Mouse (Mus musculus) neural tube, embryonic 13.5 days (tissue): ENCODE measurements around the gene Acss2. TPM values are rescaled to one million over a fixed set of nuclear protein-coding genes. Genes with fewer than 3 reads are reported as not detected.

ENCODE experiments used
- ATAC-seq: fragments of 200-750 bp; cut with Nextera tagmentation; 2 replicates; pipeline ENCODE4 v1.8.0; 2017; ENCODE audit warnings: low read depth, mild to moderate bottlenecking, moderate TSS enrichment, moderate library complexity
- H3K27ac ChIP-seq: fragments of 300-500 bp; sonication (generic); replicated peaks from 2 replicates; pipeline ENCODE4 v1.5.1; 2015; ENCODE audit warnings: moderate library complexity, mild to moderate bottlenecking, inconsistent platforms
- H3K27me3 ChIP-seq: fragments of 300-500 bp; sonication (generic); 2 replicates; pipeline ENCODE4 v1.6.1; 2015; ENCODE audit warnings: mild to moderate bottlenecking, inconsistent platforms
- H3K36me3 ChIP-seq: fragments of 300-500 bp; sonication (generic); 2 replicates; pipeline ENCODE4 v1.6.1; 2015; ENCODE audit warnings: mild to moderate bottlenecking, inconsistent platforms
- H3K4me1 ChIP-seq: fragments of 300-500 bp; sonication (generic); replicated peaks from 2 replicates; pipeline ENCODE4 v1.6.1; 2015; ENCODE audit warnings: inconsistent platforms
- H3K4me2 ChIP-seq: fragments of 300-500 bp; sonication (generic); 2 replicates; pipeline ENCODE4 v1.6.1; 2015; ENCODE audit warnings: inconsistent platforms, mild to moderate bottlenecking, moderate library complexity
- H3K4me3 ChIP-seq: fragments of 300-500 bp; sonication (generic); 2 replicates; pipeline ENCODE4 v1.5.1; 2015; ENCODE audit warnings: mild to moderate bottlenecking, inconsistent platforms
- H3K9ac ChIP-seq: fragments of 300-500 bp; sonication (generic); 2 replicates; pipeline ENCODE4 v1.6.1; 2015; ENCODE audit warnings: moderate library complexity, mild to moderate bottlenecking, inconsistent platforms
- H3K9me3 ChIP-seq: fragments of 300-500 bp; sonication (generic); 2 replicates; pipeline ENCODE4 v1.6.1; 2016; ENCODE audit warnings: inconsistent platforms
- WGBS: fragments of 180-500 bp; shearing (Covaris S2); methylation state at CpG from one replicate; pipeline ENCODE4 v1.1.7; 2015; 5-methylcytosine and 5-hydroxymethylcytosine counted together
- polyA plus RNA-seq: library from polyadenylated mRNA; unstranded; fragments of >200 nt; fragmentation: Nextera tagmentation; extraction: Ambion mirVana; gene quantifications from 2 replicates; pipeline ENCODE4 v1.2.1, GENCODE M21; 2015

Gene Acss2
- polyA plus RNA-seq, 1 experiment from 2014 or later, result 29.8 TPM

- 73% methylated on average over 1 of the region's 1 CpGs for WGBS
- 0 out of 2 replicates have a peak, but pooled peaks cover 3% of the 10 kb centered on the region for H3K36me3 ChIP-seq
- H3K4me1 ChIP-seq, result no peaks in the 10 kb centered on the region
- no peak overlapping the region for H3K27ac ChIP-seq
- no peak overlapping the region for H3K4me2 ChIP-seq
- ATAC-seq, result no peak
- no peaks in the 10 kb centered on the region for H3K9me3 ChIP-seq
- H3K9ac ChIP-seq, result no peak overlapping the region
- H3K4me3 ChIP-seq, result no peak overlapping the region
- H3K27me3 ChIP-seq, result no peaks in the 10 kb centered on the region
Observed at GRCm38 (mm10) chr2:155546955-155547354, 29.2 kb downstream of the Acss2 start.

- no peaks in the 10 kb centered on the region for H3K27me3 ChIP-seq
- H3K4me3 ChIP-seq, result no peak overlapping the region
- no peaks in the 10 kb centered on the region for H3K9me3 ChIP-seq
- no peak overlapping the region for H3K4me2 ChIP-seq
- H3K36me3 ChIP-seq, result 0 out of 2 replicates have a peak, but pooled peaks cover 3% of the 10 kb centered on the region
- ATAC-seq, result no peak
- no peaks in the 10 kb centered on the region for H3K4me1 ChIP-seq
- H3K9ac ChIP-seq, result no peak overlapping the region
- no peak overlapping the region for H3K27ac ChIP-seq
Observed at GRCm38 (mm10) chr2:155552336-155552735, 34.6 kb downstream of the Acss2 start.

GRCm38 (mm10) chr2:155552949-155553354, 35.2 kb downstream of the Acss2 start:
- ATAC-seq, result no peak
- Histone ChIP-seq H3K4me3 (no peak overlapping the region), H3K4me2 (no peak overlapping the region), H3K4me1 (no peaks in the 10 kb centered on the region), H3K36me3 (0 out of 2 replicates have a peak, but pooled peaks cover 3% of the 10 kb centered on the region), H3K9ac (no peak overlapping the region), H3K27me3 (no peaks in the 10 kb centered on the region), H3K27ac (no peak overlapping the region), H3K9me3 (no peaks in the 10 kb centered on the region)

- no peak for ATAC-seq
- Histone ChIP-seq H3K4me2 (no peak overlapping the region), H3K9me3 (no peaks in the 10 kb centered on the region), H3K4me3 (no peak overlapping the region), H3K27ac (no peak overlapping the region), H3K36me3 (peaks cover 13% of the 10 kb centered on the region), H3K27me3 (no peaks in the 10 kb centered on the region), H3K9ac (no peak overlapping the region), H3K4me1 (no peaks in the 10 kb centered on the region)
- WGBS, result 89% methylated on average over 2 of the region's 2 CpGs
Observed at GRCm38 (mm10) chr2:155554426-155554985, 36.8 kb downstream of the Acss2 start.

GRCm38 (mm10) chr2:155562209-155562608, 44.5 kb downstream of the Acss2 start:
- no peak overlapping the region for H3K4me2 ChIP-seq
- 63% methylated on average over 1 of the region's 1 CpGs for WGBS
- no peaks in the 10 kb centered on the region for H3K27me3 ChIP-seq
- H3K9me3 ChIP-seq, result no peaks in the 10 kb centered on the region
- no peaks in the 10 kb centered on the region for H3K4me1 ChIP-seq
- H3K27ac ChIP-seq, result no peak overlapping the region
- no peak for ATAC-seq
- H3K9ac ChIP-seq, result no peak overlapping the region
- peaks cover 72% of the 10 kb centered on the region for H3K36me3 ChIP-seq
- no peak overlapping the region for H3K4me3 ChIP-seq

- 80% methylated on average over 4 of the region's 4 CpGs for WGBS
- no peak for ATAC-seq
- H3K4me2 ChIP-seq, result no peak overlapping the region
Observed at GRCm38 (mm10) chr2:155562934-155563333, 45.2 kb downstream of the Acss2 start.

GRCm38 (mm10) chr2:155567751-155568150, 50.0 kb downstream of the Acss2 start:
- Histone ChIP-seq H3K9me3 (no peaks in the 10 kb centered on the region), H3K9ac (no peak overlapping the region), H3K27me3 (no peaks in the 10 kb centered on the region), H3K4me2 (no peak overlapping the region), H3K4me3 (no peak overlapping the region), H3K27ac (no peak overlapping the region), H3K36me3 (peaks cover 38% of the 10 kb centered on the region), H3K4me1 (peaks cover 7% of the 10 kb centered on the region; the same call in 1 of the 2 replicates)
- no peak for ATAC-seq
- 93% methylated on average over 5 of the region's 5 CpGs for WGBS

More at GRCm38 (mm10) chr2:155562934-155563333, 45.2 kb downstream of the Acss2 start:
- Histone ChIP-seq H3K9ac (no peak overlapping the region), H3K4me1 (no peaks in the 10 kb centered on the region), H3K27me3 (no peaks in the 10 kb centered on the region), H3K4me3 (no peak overlapping the region), H3K27ac (no peak overlapping the region), H3K36me3 (peaks cover 72% of the 10 kb centered on the region), H3K9me3 (no peaks in the 10 kb centered on the region)

- Histone ChIP-seq H3K36me3 (peaks cover 34% of the 10 kb centered on the region), H3K9me3 (no peaks in the 10 kb centered on the region), H3K27ac (0 out of 2 replicates have a peak overlapping the region, but pooled peaks have one; percentile 23), H3K9ac (no peak overlapping the region), H3K4me1 (peaks cover 7% of the 10 kb centered on the region; the same call in 1 of the 2 replicates), H3K4me2 (no peak overlapping the region), H3K4me3 (no peak overlapping the region), H3K27me3 (no peaks in the 10 kb centered on the region)
- WGBS, result 19% methylated on average over 3 of the region's 3 CpGs
- ATAC-seq, result no peak
Observed at GRCm38 (mm10) chr2:155569223-155569807, 51.6 kb downstream of the Acss2 start.

- 86% methylated on average over 9 of the region's 9 CpGs for WGBS
- no peak overlapping the region for H3K27ac ChIP-seq
- H3K4me1 ChIP-seq, result peaks cover 7% of the 10 kb centered on the region; the same call in 1 of the 2 replicates
- no peak overlapping the region for H3K4me3 ChIP-seq
- no peak overlapping the region for H3K9ac ChIP-seq
- H3K9me3 ChIP-seq, result no peaks in the 10 kb centered on the region
- ATAC-seq, result no peak
- peaks cover 16% of the 10 kb centered on the region; the same call in 1 of the 2 replicates for H3K36me3 ChIP-seq
- H3K4me2 ChIP-seq, result no peak overlapping the region
- no peaks in the 10 kb centered on the region for H3K27me3 ChIP-seq
Observed at GRCm38 (mm10) chr2:155573001-155573400, 55.3 kb downstream of the Acss2 start.

- no peak for ATAC-seq
- peaks cover 7% of the 10 kb centered on the region; the same call in 1 of the 2 replicates for H3K4me1 ChIP-seq
- WGBS, result 93% methylated on average over 7 of the region's 7 CpGs
- H3K27ac ChIP-seq, result no peak overlapping the region
- no peak overlapping the region for H3K4me2 ChIP-seq
- no peaks in the 10 kb centered on the region for H3K9me3 ChIP-seq
- peaks cover 18% of the 10 kb centered on the region; the same call in 1 of the 2 replicates for H3K36me3 ChIP-seq
- no peak overlapping the region for H3K9ac ChIP-seq
- no peak overlapping the region for H3K4me3 ChIP-seq
- H3K27me3 ChIP-seq, result no peaks in the 10 kb centered on the region
Observed at GRCm38 (mm10) chr2:155573996-155574395, 56.2 kb downstream of the Acss2 start.

GRCm38 (mm10) chr2:155574700-155575099, 57.0 kb downstream of the Acss2 start:
- Histone ChIP-seq H3K4me3 (no peak overlapping the region), H3K36me3 (peaks cover 18% of the 10 kb centered on the region; the same call in 1 of the 2 replicates), H3K9ac (no peak overlapping the region), H3K27ac (no peak overlapping the region), H3K4me1 (peaks cover 3% of the 10 kb centered on the region; the same call in 1 of the 2 replicates), H3K27me3 (no peaks in the 10 kb centered on the region), H3K4me2 (no peak overlapping the region), H3K9me3 (no peaks in the 10 kb centered on the region)
- no peak for ATAC-seq
- 93% methylated on average over 4 of the region's 4 CpGs for whole genome bisulfite sequencing

- 83% methylated on average over 9 of the region's 9 CpGs for WGBS
- H3K4me2 ChIP-seq, result no peak overlapping the region
- ATAC-seq, result no peak
- H3K4me3 ChIP-seq, result no peak overlapping the region
- no peak overlapping the region for H3K9ac ChIP-seq
- H3K27ac ChIP-seq, result no peak overlapping the region
- no peaks in the 10 kb centered on the region for H3K4me1 ChIP-seq
- no peaks in the 10 kb centered on the region for H3K27me3 ChIP-seq
- H3K9me3 ChIP-seq, result no peaks in the 10 kb centered on the region
- peaks cover 18% of the 10 kb centered on the region; the same call in 1 of the 2 replicates for H3K36me3 ChIP-seq
Observed at GRCm38 (mm10) chr2:155576656-155577055, 58.9 kb downstream of the Acss2 start.
